17 mouse cellular contexts compared by ENCODE assay signal in genomic region chr3:104792360-104793270, GRCm38 (mm10). TPM values are rescaled to one million over a fixed set of nuclear protein-coding genes. Genes with fewer than 3 reads are reported as not detected.
DNase-seq lines count a peak whose midpoint lies in the region; ATAC-seq and TF ChIP-seq lines count a peak whose summit lies in the region.
"Had no signal": no experiment of that assay in that cellular context is flagged by ENCODE, and none has a peak within 500 bp of the region (broad histone marks: within the 10 kb centered on the region; RNA-seq: fewer than 3 reads in every experiment).

No protein-coding gene starts in this region.

- H3K4me3 ChIP-seq in heart, embryonic 10.5 days: no peak overlapping the region
- no peak overlapping the region for H3K4me3 ChIP-seq in lung, embryonic 14.5 days (ENCODE audit: low read depth, low read length)
- H3K4me3 ChIP-seq in embryonic facial prominence, embryonic 15.5 days (replicated peaks): no peak overlapping the region
- no peak overlapping the region for H3K4me3 ChIP-seq in myocyte

- H3K27ac ChIP-seq in heart, embryonic 10.5 days: peak overlapping the region; percentile 85; the same call in 1 of the 2 replicates
- H3K27ac ChIP-seq in lung, embryonic 14.5 days (ENCODE audit: low read depth): peak overlapping the region; percentile 92; the same call in 1 of the 2 replicates
- peak overlapping the region; percentile 23; the same call in 1 of the 2 replicates for H3K27ac ChIP-seq in embryonic facial prominence, embryonic 15.5 days (replicated peaks)
- H3K27ac ChIP-seq: liver, embryonic 14.5 days had no signal

- H3K36me3 ChIP-seq in heart, embryonic 10.5 days: peaks cover 61% of the 10 kb centered on the region
- peaks cover 60% of the 10 kb centered on the region for H3K36me3 ChIP-seq in lung, embryonic 14.5 days (ENCODE audit: insufficient read depth)
- H3K36me3 ChIP-seq in embryonic facial prominence, embryonic 15.5 days: peaks cover 43% of the 10 kb centered on the region
- peaks cover 21% of the 10 kb centered on the region for H3K36me3 ChIP-seq in myocyte (ENCODE audit: control insufficient read depth, insufficient read depth)

- H3K4me1 ChIP-seq in heart, embryonic 10.5 days: peaks cover 82% of the 10 kb centered on the region
- H3K4me1 ChIP-seq in lung, embryonic 14.5 days (ENCODE audit: insufficient read depth): peaks cover 37% of the 10 kb centered on the region
- peaks cover 74% of the 10 kb centered on the region for H3K4me1 ChIP-seq in embryonic facial prominence, embryonic 15.5 days

- DNase-seq in heart, embryonic 10.5 days (ENCODE audit: low spot score): no peak
- DNase-seq in heart, postnatal 10 days: no peak
- no peak for DNase-seq in lung, embryonic 14.5 days
- DNase-seq in lung, postnatal 14 days: no peak
- DNase-seq in cerebellum, postnatal 14 days: no peak
- DNase-seq in frontal cortex, postnatal 10 days (ENCODE audit: low spot score in 2 of 2): no peak
- DNase-seq: cerebellum, adult 8-10 months; kidney, adult 8-10 months; retina, postnatal 1 day; thymus, adult 18-20 months had no signal

- ATAC-seq in lung, embryonic 14.5 days (ENCODE audit: insufficient read depth): no peak
- ATAC-seq in embryonic facial prominence, embryonic 15.5 days (ENCODE audit: insufficient number of reproducible peaks, low FRiP score, low TSS enrichment, low read depth): no peak
- ATAC-seq: forebrain, embryonic 16.5 days had no signal

- H3K4me2 ChIP-seq in lung, embryonic 14.5 days: peak overlapping the region; percentile 12; the same call in 1 of the 2 replicates
- no peak overlapping the region for H3K4me2 ChIP-seq in embryonic facial prominence, embryonic 15.5 days (replicated peaks)
- peak overlapping the region; percentile 48 for H3K4me2 ChIP-seq in myocyte (ENCODE audit: low read depth)

- intact Hi-C loops in heart, postnatal 10 days (cut with DNase I): no loop called here

- H3K9me3 ChIP-seq in heart, embryonic 10.5 days: no peaks in the 10 kb centered on the region
- no peaks in the 10 kb centered on the region for H3K9me3 ChIP-seq in lung, embryonic 14.5 days (ENCODE audit: low read depth, low read length)
- H3K9me3 ChIP-seq in embryonic facial prominence, embryonic 15.5 days (replicated peaks): no peaks in the 10 kb centered on the region

- no peak overlapping the region for H3K9ac ChIP-seq in lung, embryonic 14.5 days
- H3K9ac ChIP-seq in embryonic facial prominence, embryonic 15.5 days: no peak overlapping the region
- H3K9ac ChIP-seq: liver, embryonic 14.5 days had no signal

- peaks cover 40% of the 10 kb centered on the region for H3K79me2 ChIP-seq in myocyte (ENCODE audit: control insufficient read depth, insufficient read depth)

- no peak for TF ChIP-seq CTCF in lung, embryonic 14.5 days (IDR thresholded peaks at IDR 0.05; ENCODE audit: low read depth)

- no peak overlapping the region for H3ac ChIP-seq in myocyte (ENCODE audit: control insufficient read depth, insufficient read length)

- H3K27me3 ChIP-seq in heart, embryonic 10.5 days (ENCODE audit: insufficient read depth, poor library complexity, severe bottlenecking): no peaks in the 10 kb centered on the region
- H3K27me3 ChIP-seq in lung, embryonic 14.5 days (ENCODE audit: insufficient read depth, low read length): no peaks in the 10 kb centered on the region
- no peaks in the 10 kb centered on the region for H3K27me3 ChIP-seq in embryonic facial prominence, embryonic 15.5 days
- H3K27me3 ChIP-seq in myocyte (ENCODE audit: control insufficient read depth, insufficient read depth, insufficient read length): no peaks in the 10 kb centered on the region

- TF ChIP-seq POLR2A in myocyte (IDR thresholded peaks at IDR 0.05; ENCODE audit: insufficient read length, low read depth): peak; percentile 5

- 61% methylated on average over 15 of the region's 15 CpGs for WGBS in heart, embryonic 10.5 days
- WGBS in lung, embryonic 14.5 days: 59% methylated on average over 15 of the region's 15 CpGs
- 58% methylated on average over 15 of the region's 15 CpGs for WGBS in embryonic facial prominence, embryonic 15.5 days

TF ChIP-seq in myocyte, 11 proteins besides CTCF, POLR2A, EP300 and RAD21:
- TF ChIP-seq MYOD1 (IDR thresholded peaks at IDR 0.05; ENCODE audit: control insufficient read depth in 1 of 3, insufficient read length in 2 of 3, low read depth in 2 of 3) (peak in 1 of 3 experiments; percentile 23), MYOG (IDR thresholded peaks at IDR 0.05; ENCODE audit: control insufficient read depth in 1 of 3, insufficient read depth in 1 of 3, insufficient read length in 2 of 3, low read depth in 2 of 3) (peak in 1 of 3 experiments; percentile 40), POLR2AphosphoS2 (IDR thresholded peaks at IDR 0.05; ENCODE audit: insufficient read length, low read depth) (peak; percentile 38), E2F4 (IDR thresholded peaks at IDR 0.05; ENCODE audit: insufficient read depth) (no peak), SRF (IDR thresholded peaks at IDR 0.05; ENCODE audit: control insufficient read depth, insufficient read length, low read depth) (no peak)

RNA-seq across cellular contexts. Expression of gene Rhoc, which starts 4.4 kb away (rescaled TPM):
- 243 and 267 TPM in 2 replicates for polyA plus RNA-seq in heart, embryonic 10.5 days (2016; fragmentation: Nextera tagmentation; extraction: Ambion mirVana)
- 100 to 1,000 TPM; 243 to 255 TPM for total RNA-seq in heart, postnatal 10 days (2021)
- polyA plus RNA-seq in lung, embryonic 14.5 days (2014; fragmentation: Nextera tagmentation; extraction: Ambion mirVana): 142 and 145 TPM in 2 replicates
- polyA plus RNA-seq in embryonic facial prominence, embryonic 15.5 days (2015; fragmentation: Nextera tagmentation; extraction: Ambion mirVana): 163 and 174 TPM in 2 replicates
- polyA plus RNA-seq in myocyte (2012; fragmentation: generic; extraction: Trizol): 474 TPM
- total RNA-seq: megakaryocyte-erythroid progenitor cell, adult 5-6 weeks had no signal

RNA-seq across cellular contexts. Expression of gene Fam19a3, which starts 11.0 kb away (rescaled TPM):
- polyA plus RNA-seq in heart, embryonic 10.5 days (2016; fragmentation: Nextera tagmentation; extraction: Ambion mirVana): 0.70 and 1.4 TPM in 2 replicates
- 1 to 10 TPM; 2.2 to 2.6 TPM for total RNA-seq in heart, postnatal 10 days (2021)
- 0.07 TPM in 1 of 2 replicates, not detected in the other for polyA plus RNA-seq in lung, embryonic 14.5 days (2014; fragmentation: Nextera tagmentation; extraction: Ambion mirVana)
- 0.12 and 0.20 TPM in 2 replicates for polyA plus RNA-seq in embryonic facial prominence, embryonic 15.5 days (2015; fragmentation: Nextera tagmentation; extraction: Ambion mirVana)
- polyA plus RNA-seq in myocyte (2012; fragmentation: generic; extraction: Trizol): not detected
- total RNA-seq: megakaryocyte-erythroid progenitor cell, adult 5-6 weeks had no signal
- polyA plus RNA-seq: C2C12; neural tube, embryonic 11.5 days had no signal

RNA-seq across cellular contexts. Expression of gene Ppm1j, which starts 11.8 kb away (rescaled TPM):
- 19.9 and 44.8 TPM in 2 replicates for polyA plus RNA-seq in heart, embryonic 10.5 days (2016; fragmentation: Nextera tagmentation; extraction: Ambion mirVana)
- 10 to 100 TPM; 51.9 to 57.2 TPM for total RNA-seq in heart, postnatal 10 days (2021)
- 2.7 and 3.7 TPM in 2 replicates for polyA plus RNA-seq in lung, embryonic 14.5 days (2014; fragmentation: Nextera tagmentation; extraction: Ambion mirVana)
- 4.7 and 4.8 TPM in 2 replicates for polyA plus RNA-seq in embryonic facial prominence, embryonic 15.5 days (2015; fragmentation: Nextera tagmentation; extraction: Ambion mirVana)
- 0.58 TPM for polyA plus RNA-seq in myocyte (2012; fragmentation: generic; extraction: Trizol)
- total RNA-seq: megakaryocyte-erythroid progenitor cell, adult 5-6 weeks had no signal

RNA-seq across cellular contexts. Expression of gene Mov10, which starts 25.7 kb away (rescaled TPM):
- 42.2 and 54.0 TPM in 2 replicates for polyA plus RNA-seq in heart, embryonic 10.5 days (2016; fragmentation: Nextera tagmentation; extraction: Ambion mirVana)
- total RNA-seq in heart, postnatal 10 days (2021): 10 to 100 TPM; 10.3 to 14.6 TPM
- polyA plus RNA-seq in lung, embryonic 14.5 days (2014; fragmentation: Nextera tagmentation; extraction: Ambion mirVana): 51.0 and 53.9 TPM in 2 replicates
- polyA plus RNA-seq in embryonic facial prominence, embryonic 15.5 days (2015; fragmentation: Nextera tagmentation; extraction: Ambion mirVana): 44.7 and 47.0 TPM in 2 replicates
- polyA plus RNA-seq in myocyte (2012; fragmentation: generic; extraction: Trizol): 6.7 TPM

Comparison
In these comparisons a context has a peak if more than half of its experiments do, and no peak if none do; other contexts are left out.
1. H3K27ac ChIP-seq: peak in every context shown above with its lines; median percentile 92 in lung, embryonic 14.5 days; 85 in heart, embryonic 10.5 days; 23 in embryonic facial prominence, embryonic 15.5 days.